Mouse (Mus musculus) CH12.LX (cell line): ENCODE data around the gene Rrp15. TPM values are rescaled to one million over a fixed set of nuclear protein-coding genes. Genes with fewer than 3 reads are reported as not detected.

ENCODE experiments used
- DNase-seq: peaks from one replicate; pipeline ENCODE4 v3.0.0-alpha.2; 2013; ENCODE audit errors: extremely low read depth
- H3K27ac ChIP-seq: 2 replicates; pipeline ENCODE4 v1.5.1; 2012; ENCODE audit warnings: low read depth, mild to moderate bottlenecking, control low read depth, moderate library complexity; ENCODE audit not compliant: insufficient read depth
- H3K27me3 ChIP-seq: replicated peaks from 2 replicates; pipeline ENCODE3; 2012; ENCODE audit warnings: inconsistent platforms
- H3K36me3 ChIP-seq, 2 experiments: replicated peaks in 1 of 2; 2 replicates each; pipeline versions ENCODE3 to v1.6.1; 2012; ENCODE audit warnings: inconsistent platforms in 1 of 2, low read length in 1 of 2, mild to moderate bottlenecking in 1 of 2, mixed read lengths in 1 of 2, moderate library complexity in 1 of 2; ENCODE audit not compliant: control insufficient read depth in 1 of 2, insufficient read depth in 1 of 2
- H3K4me1 ChIP-seq, 2 experiments: 2 replicates each; pipeline ENCODE4 v1.6.1; 2012; ENCODE audit warnings: inconsistent platforms in 1 of 2, moderate library complexity in 1 of 2; ENCODE audit not compliant: insufficient read depth in 2 of 2, control insufficient read depth in 1 of 2
- H3K4me2 ChIP-seq: 2 replicates; pipeline ENCODE4 v1.6.1; 2012; ENCODE audit warnings: low read depth, mild to moderate bottlenecking, control low read depth; ENCODE audit not compliant: poor library complexity, insufficient read depth, severe bottlenecking
- H3K4me3 ChIP-seq, 3 experiments: fragments of 150-350 bp in 1 of 3; sonication (generic) in 1 of 3; replicated peaks in 1 of 3; 2 replicates each; pipeline versions ENCODE3 to v1.5.1; 2011 to 2012; ENCODE audit warnings: low read depth in 2 of 3, low read length in 2 of 3, mild to moderate bottlenecking in 2 of 3, moderate library complexity in 2 of 3, control low read depth in 1 of 3, improper control_type of control experiment in 1 of 3, inconsistent platforms in 1 of 3, mixed read lengths in 1 of 3; ENCODE audit not compliant: poor library complexity in 1 of 3
- H3K79me2 ChIP-seq: replicated peaks from 2 replicates; pipeline ENCODE4 v1.6.1; 2012; ENCODE audit warnings: mild to moderate bottlenecking, moderate library complexity; ENCODE audit not compliant: control insufficient read depth, poor library complexity, insufficient read depth, severe bottlenecking; ENCODE audit errors: extremely low read depth
- H3K9ac ChIP-seq: 2 replicates; pipeline ENCODE4 v1.6.1; 2012; ENCODE audit warnings: low read depth, mild to moderate bottlenecking, control low read depth, moderate library complexity; ENCODE audit not compliant: insufficient read depth
- H3K9me3 ChIP-seq: replicated peaks from 2 replicates; pipeline ENCODE3; 2012; ENCODE audit warnings: low read length, inconsistent platforms, mixed read lengths
- BHLHE40 ChIP-seq: IDR thresholded peaks from 2 replicates; pipeline ENCODE4 v1.6.1; 2011; ENCODE audit warnings: mild to moderate bottlenecking, low read depth, low read length, improper control_type of control experiment
- CTCF ChIP-seq, 2 experiments: IDR thresholded peaks in 1 of 2; conservative IDR thresholded peaks in 1 of 2; 2 replicates each; pipeline ENCODE4 v1.5.1; 2011 to 2012; ENCODE audit warnings: low read depth in 2 of 2, low read length in 2 of 2, improper control_type of control experiment in 1 of 2, inconsistent platforms in 1 of 2, mild to moderate bottlenecking in 1 of 2, moderate library complexity in 1 of 2
- ELF1 ChIP-seq: IDR thresholded peaks from 2 replicates; pipeline ENCODE4 v1.6.1; 2014; ENCODE audit warnings: low read depth, mild to moderate bottlenecking, inconsistent platforms, low read length, improper control_type of control experiment
- EP300 ChIP-seq: IDR thresholded peaks from 2 replicates; pipeline ENCODE4 v1.6.1; 2011; ENCODE audit warnings: low read length, improper control_type of control experiment
- ETS1 ChIP-seq: conservative IDR thresholded peaks from 2 replicates; pipeline ENCODE4 v1.6.1; 2012; ENCODE audit warnings: low read depth, mild to moderate bottlenecking, inconsistent platforms, low read length, improper control_type of control experiment, moderate library complexity
- GABPA ChIP-seq: IDR thresholded peaks from 2 replicates; pipeline ENCODE4 v1.6.1; 2012; ENCODE audit warnings: low read depth, low read length, improper control_type of control experiment, inconsistent platforms; ENCODE audit not compliant: insufficient replicate concordance
- HCFC1 ChIP-seq: IDR thresholded peaks from 2 replicates; pipeline ENCODE4 v1.6.1; 2012; ENCODE audit warnings: low read depth, mild to moderate bottlenecking, inconsistent platforms, low read length, improper control_type of control experiment
- IRF4 ChIP-seq: IDR thresholded peaks from 2 replicates; pipeline ENCODE4 v1.6.1; 2014; ENCODE audit warnings: low read depth, mild to moderate bottlenecking, inconsistent platforms, low read length, improper control_type of control experiment
- JUND ChIP-seq: conservative IDR thresholded peaks from 2 replicates; pipeline ENCODE4 v1.6.1; 2011; ENCODE audit warnings: low read depth, low read length, improper control_type of control experiment
- KAT2A ChIP-seq: IDR thresholded peaks from 2 replicates; pipeline ENCODE4 v1.6.1; 2012; ENCODE audit warnings: low read length, improper control_type of control experiment, inconsistent platforms; ENCODE audit not compliant: insufficient replicate concordance
- MAFK ChIP-seq: IDR thresholded peaks from 2 replicates; pipeline ENCODE4 v1.6.1; 2011; ENCODE audit warnings: low read length, improper control_type of control experiment; ENCODE audit not compliant: insufficient replicate concordance
- MAX ChIP-seq: IDR thresholded peaks from 2 replicates; pipeline ENCODE4 v1.6.1; 2011; ENCODE audit warnings: low read length, improper control_type of control experiment
- MXI1 ChIP-seq: IDR thresholded peaks from 2 replicates; pipeline ENCODE4 v1.6.1; 2011; ENCODE audit warnings: mild to moderate bottlenecking, low read depth, low read length, improper control_type of control experiment
- MYC ChIP-seq: IDR thresholded peaks from 2 replicates; pipeline ENCODE4 v1.6.1; 2011; ENCODE audit warnings: low read depth, mild to moderate bottlenecking, improper control_type of control experiment, low read length
- NELFE ChIP-seq: IDR thresholded peaks from 2 replicates; pipeline ENCODE4 v1.6.1; 2011; ENCODE audit warnings: low read depth, low read length, improper control_type of control experiment
- POLR2A ChIP-seq: IDR thresholded peaks from 2 replicates; pipeline ENCODE4 v1.6.1; 2011; ENCODE audit warnings: low read depth, mild to moderate bottlenecking, improper control_type of control experiment, low read length
- SIN3A ChIP-seq: IDR thresholded peaks from 2 replicates; pipeline ENCODE4 v1.6.1; 2012; ENCODE audit warnings: low read length, improper control_type of control experiment, inconsistent platforms
- SMC3 ChIP-seq: IDR thresholded peaks from 2 replicates; pipeline ENCODE4 v1.6.1; 2011; ENCODE audit warnings: low read depth, low read length, improper control_type of control experiment
- TBP ChIP-seq: conservative IDR thresholded peaks from 2 replicates; pipeline ENCODE4 v1.6.1; 2011; ENCODE audit warnings: low read depth, low read length, improper control_type of control experiment
- USF1 ChIP-seq: IDR thresholded peaks from 2 replicates; pipeline ENCODE4 v1.6.1; 2014; ENCODE audit warnings: low read depth, mild to moderate bottlenecking, inconsistent platforms, low read length, improper control_type of control experiment
- ZKSCAN1 ChIP-seq: IDR thresholded peaks from 2 replicates; pipeline ENCODE4 v1.6.1; 2012; ENCODE audit warnings: low read depth, inconsistent platforms, low read length, improper control_type of control experiment, borderline replicate concordance
- ZMIZ1 ChIP-seq: IDR thresholded peaks from 2 replicates; pipeline ENCODE4 v1.6.1; 2012; ENCODE audit warnings: low read depth, mild to moderate bottlenecking, inconsistent platforms, low read length, improper control_type of control experiment
- dilution Hi-C: fragments of 300-500 bp; cut with MboI; formaldehyde crosslinking; loops from 2 replicates; pipeline ENCODE4 v1.14.3; 2020; ENCODE audit warnings: low sequenced_read_pairs; ENCODE audit not compliant: extremely low pct_unique_long_range_greater_than_20kb, extremely low pct_ligation_motif_present
- in situ Hi-C: fragments of 300-500 bp; cut with MboI; formaldehyde crosslinking; loops from 3 replicates; pipeline ENCODE4 v1.14.3; 2019; ENCODE audit warnings: low sequenced_read_pairs, low pct_ligation_motif_present, low pct_unique_long_range_greater_than_20kb, mixed read lengths
- polyA plus RNA-seq: library from polyadenylated mRNA; unstranded; fragments of >175 nt; gene quantifications from 2 replicates; pipeline ENCODE4 v1.2.1, GENCODE M21; 2012; ENCODE audit warnings: low read depth; ENCODE audit not compliant: insufficient read length
- total RNA-seq, 2 experiments: library from RNA; depleted of rRNA; stranded (reverse); fragments of 300-350 nt in 1 of 2; fragments of >200 nt in 1 of 2; gene quantifications; 2 replicates each; pipeline ENCODE4 v1.2.3; 2012 to 2014

The Rrp15 gene
- total and polyA plus RNA-seq, 3 experiments, result 83.8 to 176 (median 172) TPM

DNA sequence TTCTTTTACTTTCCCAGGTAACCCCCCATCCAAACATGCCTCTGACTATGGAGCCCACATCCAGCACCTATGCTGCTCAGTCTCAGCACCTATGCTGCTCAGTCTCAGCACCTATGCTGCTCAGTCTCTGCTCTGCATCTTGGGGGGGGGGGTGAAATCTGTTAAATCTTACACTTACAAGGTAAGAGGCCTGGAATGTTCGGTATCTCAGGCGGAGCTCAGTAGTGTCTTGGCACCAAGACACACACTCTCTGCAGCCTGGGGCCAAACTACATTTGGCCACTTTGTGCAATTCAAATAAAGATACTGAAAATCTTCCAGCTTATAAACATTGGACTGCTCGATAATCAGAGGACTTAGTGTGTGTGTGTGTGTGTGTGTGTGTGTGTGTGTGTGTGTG lies 74.5 kb downstream of the Rrp15 start:
- no peak overlapping the region for H3K4me3 ChIP-seq
- dilution Hi-C loops, result no loop called here
- H3K9ac ChIP-seq, result no peak overlapping the region
- no peak overlapping the region for H3K27ac ChIP-seq
- no peaks in the 10 kb centered on the region for H3K27me3 ChIP-seq
- TF ChIP-seq SMC3 (no peak), GABPA (no peak), USF1 (no peak), IRF4 (no peak), JUND (no peak), TBP (no peak)
- TF ChIP-seq, all 38 proteins: peak for 0
- Histone ChIP-seq H3K36me3 (no peaks in the 10 kb centered on the region), H3K9me3 (no peaks in the 10 kb centered on the region), H3K79me2 (no peaks in the 10 kb centered on the region), H3K4me2 (no peak overlapping the region), H3K4me1 (no peaks in the 10 kb centered on the region)
- no peak for DNase-seq
- in situ Hi-C loops, result no loop called here

- H3K27me3 ChIP-seq, result no peaks in the 10 kb centered on the region
- H3K27ac ChIP-seq, result no peak overlapping the region
- no peak overlapping the region for H3K9ac ChIP-seq
- H3K4me1 ChIP-seq, result no peaks in the 10 kb centered on the region
- H3K79me2 ChIP-seq, result no peaks in the 10 kb centered on the region
- no peak for DNase-seq
- no peak overlapping the region for H3K4me2 ChIP-seq
- no peak overlapping the region for H3K4me3 ChIP-seq
- dilution Hi-C loops, result no loop called here
- in situ Hi-C loops, result no loop called here
- no peaks in the 10 kb centered on the region for H3K36me3 ChIP-seq
- TF ChIP-seq MAFK, result no peak
- TF ChIP-seq ELF1, result no peak
- TF ChIP-seq ETS1, result no peak
- TF ChIP-seq IRF4, result no peak
- no peak for TF ChIP-seq JUND
- TF ChIP-seq KAT2A, result no peak
- TF ChIP-seq ZMIZ1, result no peak
- no peak for TF ChIP-seq MYC
- TF ChIP-seq NELFE, result no peak
- TF ChIP-seq GABPA, result no peak
- no peak for TF ChIP-seq ZKSCAN1
- no peak for TF ChIP-seq MAX
- no peak for TF ChIP-seq CTCF (conservative IDR thresholded peaks at IDR 0.05 in 1 of 2, IDR thresholded peaks at IDR 0.05 in 1 of 2; ENCODE audit: low read depth in 2 of 2, low read length in 2 of 2)
- TF ChIP-seq HCFC1, result no peak
- no peak for TF ChIP-seq BHLHE40
- no peak for TF ChIP-seq SIN3A
- TF ChIP-seq MXI1, result no peak
- TF ChIP-seq POLR2A, result no peak
- TF ChIP-seq EP300, result no peak
- no peaks in the 10 kb centered on the region for H3K9me3 ChIP-seq
Observed at GRCm38 (mm10) chr1:186673166-186673565, 76.0 kb downstream of the Rrp15 start.

Other genes starting within 250 kb of the Rrp15 start
- 0.04 and 0.17 TPM in 2 replicates for gene Tgfb2, start 43.4 kb downstream of the Rrp15 start, total RNA-seq (2012; rRNA removed)
- gene Tgfb2, start 43.4 kb downstream of the Rrp15 start, total RNA-seq (2014; rRNA removed), result not detected in 2 replicates
- 0.11 TPM in 1 of 2 replicates, not detected in the other for gene Tgfb2, start 43.4 kb downstream of the Rrp15 start, polyA plus RNA-seq
- not detected in 2 replicates for gene D1Pas1, start 218.1 kb upstream of the Rrp15 start, total RNA-seq (2012; rRNA removed)
- gene D1Pas1, start 218.1 kb upstream of the Rrp15 start, total RNA-seq (2014; rRNA removed), result not detected in 2 replicates
- not detected in 2 replicates for gene D1Pas1, start 218.1 kb upstream of the Rrp15 start, polyA plus RNA-seq